In genomic region chr14:25480916-25481666, GRCm38 (mm10) we compare ENCODE assay signal across 8 mouse cellular contexts. TPM values are rescaled to one million over a fixed set of nuclear protein-coding genes. Genes with fewer than 3 reads are reported as not detected.
DNase-seq lines count a peak whose midpoint lies in the region; ATAC-seq and TF ChIP-seq lines count a peak whose summit lies in the region.

No protein-coding gene starts in this region.

- H3K36me3 ChIP-seq in spleen, adult 2 months (ENCODE audit: control insufficient read depth, insufficient read depth, low read length): no peaks in the 10 kb centered on the region
- no peaks in the 10 kb centered on the region for H3K36me3 ChIP-seq in hindbrain, embryonic 12.5 days
- peaks cover 11% of the 10 kb centered on the region; the same call in 1 of the 2 replicates for H3K36me3 ChIP-seq in limb, embryonic 15.5 days
- H3K36me3 ChIP-seq in midbrain, embryonic 13.5 days: peaks cover under 1% of the 10 kb centered on the region; the same call in 1 of the 2 replicates

- no peak for DNase-seq in spleen, adult 2 months (ENCODE audit: low read depth in 1 of 2, low spot score in 2 of 2)
- no peak for DNase-seq in spleen, adult 12 weeks (ENCODE audit: low spot score)
- DNase-seq in frontal cortex, postnatal 14 days (ENCODE audit: low spot score in 2 of 2): no peak
- no peak for DNase-seq in testis, postnatal 10 days (ENCODE audit: low spot score)

- H3K27me3 ChIP-seq in spleen, adult 2 months (ENCODE audit: control insufficient read depth, insufficient read depth, low read length): no peaks in the 10 kb centered on the region
- H3K27me3 ChIP-seq in hindbrain, embryonic 12.5 days: no peaks in the 10 kb centered on the region
- H3K27me3 ChIP-seq in limb, embryonic 15.5 days: no peaks in the 10 kb centered on the region
- H3K27me3 ChIP-seq in midbrain, embryonic 13.5 days: no peaks in the 10 kb centered on the region

- H3K4me2 ChIP-seq in hindbrain, embryonic 12.5 days (replicated peaks): no peak overlapping the region
- H3K4me2 ChIP-seq in limb, embryonic 15.5 days: no peak overlapping the region
- H3K4me2 ChIP-seq in midbrain, embryonic 13.5 days (replicated peaks): no peak overlapping the region

- no peak for TF ChIP-seq CTCF in spleen, adult 2 months (IDR thresholded peaks at IDR 0.05; ENCODE audit: extremely low read depth, insufficient read depth, insufficient read length, insufficient replicate concordance)

- peak overlapping the region; percentile 53 for H3K27ac ChIP-seq in spleen, adult 2 months (ENCODE audit: insufficient read depth, low read length)
- peak overlapping the region; percentile 12 for H3K27ac ChIP-seq in hindbrain, embryonic 12.5 days
- H3K27ac ChIP-seq in limb, embryonic 15.5 days: peak overlapping the region; percentile 19
- peak overlapping the region; percentile 56 for H3K27ac ChIP-seq in midbrain, embryonic 13.5 days

- WGBS in spleen, adult 2 months: 23% methylated on average over 20 of the region's 20 CpGs
- WGBS in hindbrain, embryonic 12.5 days: 56% methylated on average over 20 of the region's 20 CpGs
- 58% methylated on average over 20 of the region's 20 CpGs for WGBS in limb, embryonic 15.5 days
- WGBS in midbrain, embryonic 13.5 days: 66% methylated on average over 20 of the region's 20 CpGs

- peak overlapping the region; percentile 8; the same call in 1 of the 2 replicates for H3K9ac ChIP-seq in hindbrain, embryonic 12.5 days
- no peak overlapping the region for H3K9ac ChIP-seq in limb, embryonic 15.5 days
- peak overlapping the region; percentile 30 for H3K9ac ChIP-seq in midbrain, embryonic 13.5 days (replicated peaks)

- H3K4me1 ChIP-seq in spleen, adult 2 months (ENCODE audit: control insufficient read depth, insufficient read depth, insufficient read length): peaks cover 65% of the 10 kb centered on the region
- peaks cover 100% of the 10 kb centered on the region for H3K4me1 ChIP-seq in hindbrain, embryonic 12.5 days
- peaks cover 92% of the 10 kb centered on the region for H3K4me1 ChIP-seq in limb, embryonic 15.5 days
- peaks cover 100% of the 10 kb centered on the region for H3K4me1 ChIP-seq in midbrain, embryonic 13.5 days (replicated peaks)

- no peak for TF ChIP-seq POLR2A in spleen, adult 2 months (IDR thresholded peaks at IDR 0.05; ENCODE audit: low read depth, low read length)

- peak; percentile 59 for ATAC-seq in erythroblast, adult 5-6 weeks (replicated peaks; ENCODE audit: low FRiP score, poor library complexity, severe bottlenecking)
- ATAC-seq in hindbrain, embryonic 12.5 days (ENCODE audit: low FRiP score): no peak
- no peak for ATAC-seq in limb, embryonic 15.5 days (ENCODE audit: insufficient number of reproducible peaks, low FRiP score, low TSS enrichment, low read depth)
- ATAC-seq in midbrain, embryonic 13.5 days: no peak

- H3K4me3 ChIP-seq in spleen, adult 2 months (ENCODE audit: extremely low read depth, insufficient read depth, insufficient read length): peak overlapping the region; percentile 3; the same call in 1 of the 2 replicates
- H3K4me3 ChIP-seq in hindbrain, embryonic 12.5 days: no peak overlapping the region
- no peak overlapping the region for H3K4me3 ChIP-seq in limb, embryonic 15.5 days
- no peak overlapping the region for H3K4me3 ChIP-seq in midbrain, embryonic 13.5 days (replicated peaks)

- no peaks in the 10 kb centered on the region for H3K9me3 ChIP-seq in hindbrain, embryonic 12.5 days (replicated peaks)
- H3K9me3 ChIP-seq in limb, embryonic 15.5 days: no peaks in the 10 kb centered on the region
- no peaks in the 10 kb centered on the region for H3K9me3 ChIP-seq in midbrain, embryonic 13.5 days

RNA-seq across cellular contexts. Expression of gene Zmiz1, which starts 22.1 kb away (rescaled TPM):
- 48.1 and 48.5 TPM in 2 replicates for polyA plus RNA-seq in spleen, adult 2 months (2012; rRNA removed)
- 20.6 and 25.3 TPM in 2 replicates for total RNA-seq in erythroblast, adult 5-6 weeks (2015; ENCODE audit: low replicate concordance)
- total RNA-seq in erythroblast, adult 5-6 weeks (2017; ENCODE audit: low replicate concordance): 1.4 and 12.3 TPM in 2 replicates
- polyA plus RNA-seq in hindbrain, embryonic 12.5 days (2016; fragmentation: Nextera tagmentation; extraction: Ambion mirVana): 66.5 and 69.4 TPM in 2 replicates
- 41.9 and 50.5 TPM in 2 replicates for polyA plus RNA-seq in limb, embryonic 15.5 days (2015; fragmentation: Nextera tagmentation; extraction: Ambion mirVana)
- 68.8 and 80.3 TPM in 2 replicates for polyA plus RNA-seq in midbrain, embryonic 13.5 days (2015; fragmentation: Nextera tagmentation; extraction: Ambion mirVana)
